Mouse (Mus musculus): ENCODE measurements around the gene Znrf4. TPM values are rescaled to one million over a fixed set of nuclear protein-coding genes. Genes with fewer than 3 reads are reported as not detected.

Znrf4 gene
- total RNA-seq, 2 experiments from 2014 or later: not detected

- peak; percentile 63 to 71 for DNase-seq (ENCODE audit: low spot score in 2 of 2)
- intact Hi-C loops (cut with DNase I): loop anchor here (5.0 kb wide), 1 partner anchor 46 kb away; no protein-coding TSS in a partner anchor
These were observed 39.3 kb downstream of the Znrf4 start for GRCm38 (mm10) chr17:56472733-56473610.

DNA sequence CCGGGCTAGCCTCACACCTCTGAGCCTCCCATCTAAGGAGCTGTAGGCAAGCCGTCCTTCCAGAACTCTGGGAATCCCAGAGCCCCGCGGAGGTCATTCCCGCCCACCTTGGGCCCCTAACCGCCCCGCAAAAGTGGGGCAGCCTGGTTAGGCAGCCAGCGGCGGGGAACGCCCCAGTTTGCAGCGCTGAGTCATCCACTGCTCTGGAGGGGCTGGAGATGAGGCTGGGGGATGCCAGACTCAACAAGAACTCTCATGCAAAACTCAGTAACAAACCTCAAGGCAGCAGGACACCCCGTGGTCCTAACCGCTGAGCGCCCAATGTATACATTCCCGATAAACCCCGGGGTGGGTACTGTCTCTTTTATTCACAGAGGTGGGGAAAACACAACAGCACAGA is 40.1 kb downstream of the Znrf4 start:
- intact Hi-C loops (cut with DNase I): loop anchor here (5.0 kb wide), 1 partner anchor 45 kb away; no protein-coding TSS in a partner anchor
- DNase-seq (ENCODE audit: low spot score in 2 of 2): no peak

GRCm38 (mm10) chr17:56471136-56471535 is 41.1 kb downstream of the Znrf4 start:
- no peak for DNase-seq (ENCODE audit: low spot score in 2 of 2)
- intact Hi-C loops (cut with DNase I): loop anchor here (5.0 kb wide), 1 partner anchor 44 kb away; no protein-coding TSS in a partner anchor

DNA sequence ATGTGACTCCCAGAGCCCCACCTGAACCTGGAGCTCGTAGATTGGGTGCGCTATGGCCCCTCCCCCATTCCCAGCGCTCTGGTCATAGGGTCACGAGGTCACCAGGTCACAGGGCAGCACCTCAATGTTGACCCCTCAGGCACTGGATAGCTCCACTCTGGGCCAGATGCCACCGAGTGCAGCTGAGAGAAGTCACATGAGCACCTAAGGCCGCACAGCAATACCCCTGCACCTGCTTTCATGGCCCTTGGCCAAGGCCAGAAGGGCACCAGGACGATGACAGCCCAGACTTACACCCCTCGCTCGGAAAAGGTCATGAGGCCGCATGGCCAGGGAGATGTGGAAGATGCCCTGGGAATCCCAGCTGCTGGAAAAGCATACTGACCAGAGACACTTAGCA is 41.7 kb downstream of the Znrf4 start:
- intact Hi-C loops (cut with DNase I): loop anchor here (5.0 kb wide), 1 partner anchor 43 kb away; no protein-coding TSS in a partner anchor
- no peak for DNase-seq (ENCODE audit: low spot score in 2 of 2)

GRCm38 (mm10) chr17:56470001-56470436 is 42.2 kb downstream of the Znrf4 start:
- intact Hi-C loops (cut with DNase I): loop anchor here (5.0 kb wide), 1 partner anchor 43 kb away; no protein-coding TSS in a partner anchor
- no peak for DNase-seq (ENCODE audit: low spot score in 2 of 2)

GRCm38 (mm10) chr17:56469275-56469674 is 43.0 kb downstream of the Znrf4 start:
- intact Hi-C loops (cut with DNase I): no loop called here
- no peak for DNase-seq (ENCODE audit: low spot score in 2 of 2)

DNA sequence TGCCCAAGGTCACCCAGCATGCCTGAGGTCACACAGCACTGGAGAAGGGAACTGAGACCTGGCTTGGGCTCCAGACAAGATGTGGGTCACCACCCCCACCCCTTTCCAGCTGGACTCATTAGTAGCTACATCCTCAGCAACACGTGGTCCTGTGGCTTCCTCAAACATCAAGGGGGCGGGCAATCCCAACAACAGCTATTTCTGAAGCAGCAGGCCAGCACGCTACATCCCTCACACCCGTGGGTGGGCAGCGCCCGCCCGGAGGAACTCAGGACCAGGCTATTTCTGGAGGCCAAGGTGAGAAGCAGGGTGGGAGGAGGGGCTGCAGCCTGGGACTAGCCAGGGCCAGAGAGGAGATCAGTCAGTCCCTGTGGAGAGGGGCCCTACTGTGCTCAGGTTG is 43.4 kb downstream of the Znrf4 start:
- peak; percentile 51 to 78 for DNase-seq (ENCODE audit: low spot score in 2 of 2)
- intact Hi-C loops (cut with DNase I): no loop called here

DNA sequence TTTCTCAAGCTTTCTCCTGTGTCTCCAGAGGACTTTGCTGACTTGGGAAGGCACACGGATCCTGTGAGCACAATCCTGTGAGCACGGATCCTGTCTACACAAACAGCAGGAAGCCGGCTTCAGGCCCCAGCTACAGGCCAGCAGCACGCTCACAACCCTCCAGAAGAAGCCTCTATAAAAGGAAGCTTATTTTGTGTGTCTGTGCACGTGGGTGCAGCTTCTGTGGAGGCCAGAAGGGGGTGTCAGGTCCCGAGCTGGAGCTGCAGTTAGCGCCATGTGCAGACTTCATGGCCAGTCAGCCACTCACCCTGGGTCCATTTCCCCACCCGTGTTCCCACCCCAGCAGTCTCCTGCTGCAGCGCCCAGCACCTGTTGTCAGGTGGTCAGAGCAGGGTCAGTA is 43.9 kb downstream of the Znrf4 start:
- DNase-seq (ENCODE audit: low spot score in 2 of 2): no peak
- intact Hi-C loops (cut with DNase I): no loop called here

- intact Hi-C loops (cut with DNase I): no loop called here
These were observed 44.8 kb downstream of the Znrf4 start for GRCm38 (mm10) chr17:56467456-56467884.

DNA sequence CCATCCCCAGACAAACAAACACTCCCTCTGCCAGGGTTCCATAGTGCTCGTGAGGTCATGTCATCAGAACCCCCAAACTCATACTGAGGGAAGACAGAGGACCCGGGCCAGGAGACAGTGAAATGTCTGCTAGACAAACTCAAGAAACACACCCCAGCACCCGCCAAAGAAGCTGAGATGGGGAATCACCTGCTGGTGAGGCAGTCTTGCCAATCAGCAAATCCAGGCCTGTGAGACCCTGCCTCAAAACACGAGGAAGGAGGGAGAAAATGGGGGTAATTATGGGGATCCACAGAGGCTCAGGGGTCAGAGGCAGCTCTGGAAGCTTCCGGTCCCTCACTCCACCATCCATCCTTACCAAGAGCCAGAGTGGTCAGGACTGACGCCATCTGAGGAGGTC is 45.5 kb downstream of the Znrf4 start:
- intact Hi-C loops (cut with DNase I): no loop called here
- no peak for DNase-seq (ENCODE audit: low spot score in 2 of 2)

More at GRCm38 (mm10) chr17:56467456-56467884, 44.8 kb downstream of the Znrf4 start:
- DNase-seq (ENCODE audit: low spot score in 2 of 2): peak; percentile 70 to 92

DNA sequence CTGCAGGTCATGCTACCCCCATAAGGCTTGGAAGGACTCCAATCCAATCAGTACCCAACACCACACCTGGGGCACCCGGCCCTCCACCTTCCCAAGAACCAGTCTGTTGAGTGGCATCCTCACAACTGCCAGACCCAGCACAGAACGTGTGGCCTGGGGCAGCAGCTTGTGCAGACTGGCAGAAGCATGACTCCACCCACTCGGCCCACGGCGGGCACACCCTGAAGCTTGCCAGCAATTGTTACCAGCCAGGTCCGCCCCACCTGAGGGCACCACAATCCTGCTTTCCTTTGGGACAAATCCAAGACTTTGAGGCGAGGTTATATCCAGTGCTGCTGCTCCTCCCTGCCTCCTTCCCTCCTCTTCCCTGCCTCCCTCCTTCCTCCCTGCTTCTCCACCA is 47.4 kb downstream of the Znrf4 start:
- no peak for DNase-seq (ENCODE audit: low spot score in 2 of 2)
- intact Hi-C loops (cut with DNase I): no loop called here

- intact Hi-C loops (cut with DNase I): no loop called here
- DNase-seq (ENCODE audit: low spot score in 2 of 2): no peak
These were observed 47.9 kb downstream of the Znrf4 start for GRCm38 (mm10) chr17:56464345-56464744.

- intact Hi-C loops (cut with DNase I): no loop called here
These were observed 48.7 kb downstream of the Znrf4 start for GRCm38 (mm10) chr17:56463500-56463899.

GRCm38 (mm10) chr17:56462835-56463455 is 49.3 kb downstream of the Znrf4 start:
- intact Hi-C loops (cut with DNase I): no loop called here
- no peak for DNase-seq (ENCODE audit: low spot score in 2 of 2)

More at GRCm38 (mm10) chr17:56463500-56463899, 48.7 kb downstream of the Znrf4 start:
- DNase-seq (ENCODE audit: low spot score in 2 of 2): no peak

GRCm38 (mm10) chr17:56461771-56462743 is 50.2 kb downstream of the Znrf4 start:
- DNase-seq (ENCODE audit: low spot score in 2 of 2): peak; percentile 93 to 98
- intact Hi-C loops (cut with DNase I): loop anchor here (2.0 kb wide), 1 partner anchor 15 kb away; no protein-coding TSS in a partner anchor
